Mouse (Mus musculus) liver, embryonic 14.5 days (tissue): ENCODE data around the gene BC005537.

Experiments used
- CTCF ChIP-seq: IDR thresholded peaks from 2 replicates; pipeline ENCODE4 v1.5.1; 2016; ENCODE audit warnings: antibody characterized with exemption, low read depth, control low read depth
- EP300 ChIP-seq: IDR thresholded peaks from 2 replicates; pipeline ENCODE4 v1.6.1; 2016; ENCODE audit warnings: antibody characterized with exemption, low read depth

- TF ChIP-seq EP300 (no peak), CTCF (no peak; the same call in 1 of the 2 replicates)
These were observed 1.4 kb upstream of the BC005537 start for GRCm38 (mm10) chr13:24799925-24800673.
